Mouse (Mus musculus) kidney, adult 8-10 months (tissue): ENCODE data around the gene Ttc22.

Experiments used
- DNase-seq, 2 experiments: peaks; one replicate each; pipeline ENCODE4 v3.0.0; 2022

Ttc22 gene

GRCm38 (mm10) chr4:106622030-106622493 is at the start of gene Ttc22:
Gene Ttc22, plus strand, starts transcription at chr4:106622432.
- DNase-seq: peak; percentile 87 to 90

- DNase-seq: no peak
Observed at GRCm38 (mm10) chr4:106575022-106575421, 47.2 kb upstream of the Ttc22 start.

DNA sequence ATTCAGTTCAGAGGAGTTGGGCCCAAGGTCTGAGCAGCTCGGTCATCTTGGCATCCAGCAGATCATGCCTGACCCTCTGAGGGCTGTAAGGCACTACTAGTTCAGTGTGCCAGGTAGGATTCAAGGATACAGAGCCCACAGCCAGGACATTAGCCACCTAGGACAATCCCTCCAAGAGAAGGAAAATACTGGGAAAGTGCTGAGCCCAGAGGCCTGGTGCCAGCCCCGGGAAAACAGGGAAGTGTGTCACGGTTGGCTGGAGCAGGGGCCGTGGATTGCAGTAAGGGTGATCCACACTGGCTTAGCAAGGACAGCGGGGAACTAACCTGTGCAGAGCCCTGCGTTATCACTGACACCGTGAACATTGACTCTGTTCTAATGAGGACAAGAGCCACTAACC is 44.7 kb upstream of the Ttc22 start:
- DNase-seq: peak; percentile 54 to 75

DNA sequence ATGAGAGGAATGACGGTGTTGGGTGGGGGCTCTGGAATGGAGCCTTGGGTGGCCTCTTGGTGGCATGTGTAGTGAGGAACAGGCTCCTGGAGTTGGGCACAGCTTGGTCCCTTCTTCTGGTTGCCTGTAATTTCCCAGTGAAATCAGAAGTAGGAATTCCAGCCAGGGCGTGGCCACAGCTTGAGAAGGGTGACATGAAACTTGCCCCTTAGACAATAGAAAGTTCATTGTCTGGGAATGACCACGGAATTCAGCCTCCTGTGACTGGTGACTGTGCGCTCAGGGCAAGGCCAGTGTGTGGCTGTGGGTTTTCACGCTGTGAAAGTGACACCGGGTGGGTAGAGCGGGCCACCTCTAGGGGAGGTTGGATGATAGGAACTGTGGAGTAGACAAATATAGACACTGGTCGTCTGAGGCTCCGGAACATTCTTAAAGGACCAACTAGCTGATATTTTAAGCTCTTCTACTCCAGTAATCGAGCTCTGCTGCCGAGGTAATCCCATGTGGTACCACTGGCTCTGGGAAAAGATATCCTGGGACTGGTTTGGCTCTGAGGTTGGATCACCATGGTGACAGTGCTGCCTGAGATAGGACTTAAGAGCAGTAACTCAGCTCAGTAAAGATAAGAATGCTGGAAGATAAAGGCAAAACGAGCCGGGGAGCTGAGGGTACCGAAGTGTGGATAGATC is 40.9 kb upstream of the Ttc22 start:
- DNase-seq: no peak

- no peak for DNase-seq
Observed at GRCm38 (mm10) chr4:106581865-106582204, 40.4 kb upstream of the Ttc22 start.

DNA sequence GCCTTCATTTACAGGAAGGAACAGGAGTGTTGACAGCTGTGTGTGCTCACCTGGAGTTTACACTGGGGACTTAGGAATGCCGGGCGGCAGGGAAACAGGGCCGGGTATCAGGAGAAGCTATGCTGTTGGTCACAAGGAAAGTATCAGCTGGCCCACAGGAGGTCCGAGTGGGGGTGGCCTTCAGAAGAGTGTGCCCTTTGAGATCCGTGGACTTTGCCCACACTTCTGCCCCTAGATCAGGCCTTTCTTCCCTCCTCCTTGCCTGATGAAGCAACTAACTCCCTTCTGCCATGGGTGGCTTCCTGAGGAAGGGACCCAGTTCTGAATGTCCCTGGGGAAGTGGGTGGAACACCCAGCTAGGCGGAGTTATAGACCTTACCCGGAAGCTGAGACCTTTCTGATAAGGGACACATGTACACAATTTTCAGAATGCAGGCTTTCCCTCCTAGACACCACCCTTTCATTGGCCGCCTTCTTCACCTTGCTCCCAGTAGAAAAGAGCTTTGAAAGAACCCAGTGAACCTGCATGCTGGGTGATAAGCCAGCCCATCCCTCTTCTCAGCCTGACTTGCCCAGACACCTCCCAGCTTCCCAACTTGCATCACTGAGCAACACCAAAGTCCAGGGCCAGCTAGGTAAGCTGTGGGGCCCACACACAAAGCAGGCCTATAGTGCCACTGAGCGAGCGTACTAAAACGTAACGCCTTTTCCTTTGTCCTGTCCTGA is 39.6 kb upstream of the Ttc22 start:
- DNase-seq: peak; percentile 87 to 89

- DNase-seq: no peak
Observed at GRCm38 (mm10) chr4:106584665-106585064, 37.6 kb upstream of the Ttc22 start.

GRCm38 (mm10) chr4:106587075-106587474 is 35.2 kb upstream of the Ttc22 start:
- DNase-seq: peak; percentile 86 to 89

DNA sequence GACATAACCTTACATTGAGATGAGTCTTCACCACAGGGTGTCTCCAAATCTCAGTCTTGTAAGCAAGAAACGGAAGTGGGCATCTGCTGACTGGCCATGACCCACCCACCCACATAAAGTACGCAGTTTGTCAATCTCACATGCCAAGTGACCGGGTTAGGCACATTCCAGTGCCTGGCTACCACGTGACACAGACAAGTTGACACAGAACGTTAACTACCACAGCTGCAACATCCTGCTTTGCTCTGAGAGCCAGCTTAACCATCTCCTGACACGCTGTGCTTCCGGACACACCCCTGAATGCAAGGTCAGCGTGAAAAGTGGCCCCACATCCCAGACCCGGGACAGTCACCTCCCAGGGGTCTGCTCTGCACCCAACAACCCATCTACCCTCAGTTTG is 32.1 kb upstream of the Ttc22 start:
- peak in 1 of 2 experiments; percentile 33 for DNase-seq

- no peak for DNase-seq
Observed at GRCm38 (mm10) chr4:106590871-106591270, 31.4 kb upstream of the Ttc22 start.

DNA sequence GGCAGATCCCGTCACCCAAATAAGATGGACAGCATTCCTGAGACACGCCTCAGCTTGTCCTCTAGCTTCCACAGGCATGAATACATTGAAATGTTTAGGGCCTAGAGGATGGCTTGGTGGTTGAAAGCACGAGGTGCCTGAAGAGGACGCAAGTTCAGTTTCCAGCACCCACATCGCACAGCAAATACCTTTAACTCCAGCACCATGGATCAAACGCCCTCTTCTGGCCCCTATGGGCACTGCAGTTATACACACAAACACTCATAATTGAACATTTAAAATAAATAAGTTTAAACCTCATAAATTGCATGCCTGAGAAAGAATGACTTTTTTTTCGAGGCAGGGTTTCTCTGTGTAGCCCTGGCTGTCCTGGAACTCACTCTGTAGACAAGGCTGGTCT is 28.6 kb upstream of the Ttc22 start:
- no peak for DNase-seq

DNA sequence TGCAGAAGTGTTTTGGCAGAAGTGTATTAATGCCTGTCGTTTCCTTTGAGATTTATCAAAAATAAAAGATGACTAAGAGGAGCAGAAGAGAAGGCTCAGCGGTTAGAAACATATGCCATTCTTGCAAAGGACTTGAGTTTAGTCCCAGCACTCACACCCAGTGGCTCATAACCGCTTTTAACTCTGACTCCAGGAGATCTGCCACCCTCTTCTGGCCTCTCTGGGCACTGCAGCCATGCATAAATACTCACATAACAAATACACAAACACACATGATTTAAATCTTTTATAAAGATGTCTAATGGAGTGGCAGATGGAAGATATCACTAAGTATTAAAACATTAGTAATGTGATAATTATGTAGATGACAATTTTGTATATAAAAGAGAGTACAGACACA is 26.0 kb upstream of the Ttc22 start:
- DNase-seq: no peak

- no peak for DNase-seq
Observed at GRCm38 (mm10) chr4:106597055-106597454, 25.2 kb upstream of the Ttc22 start.

- no peak for DNase-seq
Observed at GRCm38 (mm10) chr4:106597741-106598140, 24.5 kb upstream of the Ttc22 start.

DNA sequence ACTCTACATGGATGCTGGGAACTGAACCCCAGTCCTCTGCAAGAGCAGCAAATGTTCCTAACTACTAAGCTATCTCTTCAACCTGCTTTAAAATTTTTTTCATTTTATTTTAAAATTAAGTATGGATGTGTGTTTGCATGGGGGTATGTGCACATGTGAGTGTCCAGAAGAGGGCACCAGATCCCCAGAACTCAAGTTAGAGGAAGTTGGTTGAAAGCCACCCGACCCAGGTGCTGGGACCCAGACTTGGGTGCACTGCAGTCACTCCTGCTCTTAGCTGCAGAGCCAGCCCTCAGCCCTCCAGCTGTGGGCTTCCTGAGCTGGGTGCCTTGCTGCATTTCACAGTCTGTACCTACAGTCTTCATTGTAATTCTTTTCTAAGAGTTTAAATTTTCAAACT is 22.8 kb upstream of the Ttc22 start:
- DNase-seq: no peak

GRCm38 (mm10) chr4:106600770-106601169 is 21.5 kb upstream of the Ttc22 start:
- peak; percentile 62 to 77 for DNase-seq

DNA sequence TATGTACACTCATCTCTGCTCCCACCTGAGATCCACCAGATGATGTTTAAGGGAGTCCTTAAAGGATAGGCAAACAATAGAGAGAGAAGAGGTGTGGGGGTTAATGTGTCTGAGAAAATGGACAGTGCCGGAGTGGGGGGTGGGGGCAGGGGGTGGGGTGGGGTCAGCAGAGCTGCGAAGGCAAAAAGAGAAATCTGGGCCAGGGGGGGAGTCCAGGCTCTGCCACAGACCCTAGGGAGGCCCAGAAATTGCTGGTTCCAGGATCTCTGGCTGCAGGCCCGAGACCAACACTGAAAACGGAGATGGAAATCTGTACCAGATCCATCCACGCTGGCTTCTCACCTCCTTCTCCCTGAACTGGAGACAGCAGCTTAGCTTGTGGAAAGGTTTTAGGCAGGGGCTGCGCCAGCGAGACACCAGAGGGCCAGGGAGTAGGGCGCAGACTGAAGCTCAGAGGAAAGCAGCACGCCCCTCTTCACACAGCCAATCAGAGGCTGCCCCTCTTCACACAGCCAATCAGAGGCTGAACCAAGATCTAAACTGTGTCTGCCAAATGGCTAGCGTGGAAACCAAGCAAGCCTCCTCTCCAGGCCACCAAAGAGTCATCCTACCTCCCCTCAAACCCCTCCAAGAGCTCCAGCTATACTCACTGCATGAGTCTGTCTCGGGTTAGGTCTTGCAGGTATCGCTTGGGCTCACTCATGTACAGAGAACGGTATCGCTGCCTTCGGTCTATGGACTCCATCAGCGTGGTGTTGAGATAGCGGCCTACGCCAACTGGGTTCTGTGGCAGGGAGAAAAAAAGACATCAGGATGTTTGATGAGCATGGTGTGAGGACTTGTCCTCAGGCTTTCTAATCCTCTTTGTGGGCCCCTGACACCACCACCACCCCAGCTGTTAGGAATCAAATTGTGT is 15.3 kb upstream of the Ttc22 start:
- no peak for DNase-seq

DNA sequence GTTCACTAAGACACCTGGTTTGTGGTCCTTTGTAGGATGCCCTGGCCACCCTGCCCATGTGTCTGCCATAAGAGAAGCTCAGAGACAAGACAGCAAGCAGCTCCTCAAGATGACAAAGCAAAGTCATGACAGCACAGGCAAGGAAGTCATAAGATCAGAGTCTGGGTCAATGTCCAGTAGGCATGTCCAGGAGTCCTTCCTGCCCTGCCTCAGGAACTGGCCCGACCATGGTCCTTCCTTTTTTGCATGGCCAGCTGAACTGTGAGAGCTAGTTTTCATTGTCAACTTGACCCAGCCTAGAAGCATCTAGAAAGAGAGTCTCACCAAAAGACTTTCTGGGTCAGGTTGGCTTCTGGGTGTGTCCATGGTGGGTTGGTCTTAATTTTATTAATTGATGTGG is 14.3 kb upstream of the Ttc22 start:
- DNase-seq: peak; percentile 49 to 50

DNA sequence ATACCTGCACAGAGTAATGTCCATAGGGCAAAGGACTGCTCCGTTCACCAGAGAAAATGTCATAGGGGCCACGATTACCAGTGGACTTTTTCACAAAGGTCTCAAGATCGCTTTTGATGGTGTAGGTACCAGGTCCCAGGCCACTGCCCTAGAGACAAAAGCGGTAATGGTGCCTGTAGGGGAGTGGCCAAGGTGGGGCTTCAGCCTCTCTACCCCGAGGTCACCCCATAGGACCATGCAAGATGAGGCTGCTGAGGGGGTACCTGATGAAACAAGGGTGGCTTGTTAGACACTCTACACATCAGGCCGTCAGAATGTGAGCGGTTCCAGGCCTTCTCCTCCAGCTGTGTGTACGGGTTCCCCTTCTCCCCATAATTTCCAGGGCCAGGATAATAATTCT is 9.1 kb upstream of the Ttc22 start:
- DNase-seq: no peak

DNA sequence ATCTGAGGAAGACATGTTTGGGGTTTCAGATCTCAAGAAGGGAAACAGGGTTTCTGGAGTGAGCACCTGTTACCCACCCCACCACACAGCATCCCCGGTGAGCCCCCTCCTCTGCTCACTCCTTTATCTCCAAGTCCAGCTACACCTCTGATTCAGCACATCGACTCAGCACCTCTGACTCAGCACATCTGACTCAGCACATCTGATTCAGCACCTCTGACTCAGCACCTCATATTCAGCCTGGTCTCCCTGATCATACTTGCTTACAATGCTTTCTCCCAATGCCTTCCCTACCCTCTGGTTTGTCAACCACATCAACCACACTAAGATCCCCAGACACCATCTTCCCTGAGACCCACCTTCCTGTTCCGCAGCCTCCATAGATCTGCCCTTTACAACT is 8.7 kb upstream of the Ttc22 start:
- DNase-seq: peak in 1 of 2 experiments; percentile 23

GRCm38 (mm10) chr4:106614180-106614797 is 7.9 kb upstream of the Ttc22 start:
- peak; percentile 42 to 73 for DNase-seq

GRCm38 (mm10) chr4:106614881-106615280 is 7.4 kb upstream of the Ttc22 start:
- DNase-seq: no peak

DNA sequence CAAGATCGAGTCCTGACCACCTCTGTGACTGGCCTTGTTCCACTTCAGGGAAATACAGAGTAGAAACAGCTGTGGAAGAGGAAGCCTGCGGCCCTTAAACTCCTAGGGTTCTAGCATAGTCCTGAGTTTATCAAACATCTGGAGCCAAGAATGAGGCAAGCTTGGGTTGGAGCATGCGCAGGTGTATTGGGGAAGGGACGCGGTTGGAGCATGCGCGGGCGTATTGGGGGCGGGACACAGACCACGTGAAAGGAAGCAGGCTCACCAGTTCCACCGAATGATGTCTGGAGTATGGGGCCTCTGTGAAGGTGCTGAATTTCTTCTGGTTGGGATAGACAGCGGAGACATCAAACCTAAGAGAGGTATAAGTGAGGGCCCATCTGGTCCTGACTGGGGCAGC is 6.6 kb upstream of the Ttc22 start:
- DNase-seq: no peak
